Mouse (Mus musculus) gonadal fat pad, adult 2 months (tissue): ENCODE measurements around the gene Ly75. TPM values are rescaled to one million over a fixed set of nuclear protein-coding genes. Genes with fewer than 3 reads are reported as not detected.

Experiments used
- polyA plus RNA-seq: library from polyadenylated mRNA; depleted of rRNA; stranded (reverse); fragments of >200 nt; gene quantifications from 2 replicates; pipeline ENCODE4 v1.2.3, GENCODE M21; 2012; rRNA removed

The Ly75 gene
- polyA plus RNA-seq, 1 experiment: 0.28 TPM

Other genes starting within 250 kb of the Ly75 start
- gene Baz2b, start 173.5 kb downstream of the Ly75 start, polyA plus RNA-seq: 19.5 and 27.4 TPM in 2 replicates
- gene March7, start 173.4 kb downstream of the Ly75 start, polyA plus RNA-seq: 16.6 and 19.4 TPM in 2 replicates
- 35.9 and 46.5 TPM in 2 replicates for gene Cd302, start 98.8 kb downstream of the Ly75 start, polyA plus RNA-seq
- 3.5 and 4.3 TPM in 2 replicates for gene Pla2r1, start 170.0 kb upstream of the Ly75 start, polyA plus RNA-seq